ENCODE assay signal across 9 mouse cellular contexts in the genomic region with DNA sequence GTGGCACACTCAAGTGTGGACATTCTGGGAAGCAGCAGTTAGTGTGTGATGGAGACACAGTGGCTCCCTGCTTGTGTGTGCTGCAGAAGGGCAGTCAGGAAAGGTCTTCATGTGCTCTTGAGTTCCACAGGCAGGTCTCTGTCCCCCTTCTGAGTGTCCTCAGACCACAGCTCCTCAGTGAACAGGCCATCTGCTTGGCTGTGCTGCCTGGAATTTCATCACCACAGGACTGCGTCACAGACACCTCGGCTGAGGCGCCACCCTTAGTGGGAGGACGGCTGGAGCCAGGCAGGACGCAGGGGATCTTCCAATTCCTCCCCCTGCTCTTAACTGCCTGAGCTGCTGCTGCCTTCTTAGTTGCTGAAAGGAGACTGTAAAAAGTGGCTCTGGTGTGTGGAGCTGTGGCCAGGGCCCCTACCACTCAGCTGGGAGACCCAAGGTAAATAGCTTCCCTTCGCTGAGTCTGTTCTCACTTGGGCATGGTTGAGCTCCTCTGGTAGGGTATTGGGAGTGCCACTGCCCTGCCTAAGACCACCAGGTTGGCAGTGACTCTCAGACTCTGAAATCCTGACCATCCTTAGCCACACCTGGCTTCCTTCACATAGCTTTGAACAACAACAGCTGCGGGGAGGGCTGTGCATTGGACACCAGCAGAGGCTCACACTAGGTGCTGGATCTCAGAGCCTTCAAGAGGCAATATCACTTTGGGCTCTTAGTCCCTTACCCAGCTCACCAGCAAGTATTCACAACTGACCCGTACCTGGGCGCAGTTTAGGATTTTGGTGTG. TPM values are rescaled to one million over a fixed set of nuclear protein-coding genes. Genes with fewer than 3 reads are reported as not detected.
DNase-seq lines count a peak whose midpoint lies in the region; ATAC-seq and TF ChIP-seq lines count a peak whose summit lies in the region.
"Had no signal": no experiment of that assay in that cellular context is flagged by ENCODE, and none has a peak within 500 bp of the region (broad histone marks: within the 10 kb centered on the region; RNA-seq: fewer than 3 reads in every experiment).

No protein-coding gene starts in this region.

- intact Hi-C loops in gastrocnemius, postnatal 14 days (cut with DNase I; ENCODE audit: low total_unique reads): no loop called here

- no peaks in the 10 kb centered on the region for H3K27me3 ChIP-seq in forebrain, embryonic 13.5 days
- no peaks in the 10 kb centered on the region for H3K27me3 ChIP-seq in forebrain, embryonic 10.5 days (ENCODE audit: poor library complexity, severe bottlenecking)
- H3K27me3 ChIP-seq in cerebellum, adult 2 months (ENCODE audit: control insufficient read depth, insufficient read depth, low read length): no peaks in the 10 kb centered on the region
- no peaks in the 10 kb centered on the region for H3K27me3 ChIP-seq in hindbrain, postnatal 0 days (ENCODE audit: insufficient read depth, low read length)

- ATAC-seq in forebrain, embryonic 13.5 days: no peak
- ATAC-seq in hindbrain, postnatal 0 days: peak; percentile 33; the same call in 1 of the 2 replicates

- H3K4me1 ChIP-seq in forebrain, embryonic 13.5 days: peaks cover 52% of the 10 kb centered on the region
- H3K4me1 ChIP-seq in forebrain, embryonic 10.5 days: peaks cover 26% of the 10 kb centered on the region
- peaks cover 89% of the 10 kb centered on the region for H3K4me1 ChIP-seq in cerebellum, adult 2 months (ENCODE audit: control insufficient read depth, insufficient read depth, low read length)
- H3K4me1 ChIP-seq in hindbrain, postnatal 0 days (ENCODE audit: insufficient read depth, low read length): peaks cover 61% of the 10 kb centered on the region

- DNase-seq in forebrain, embryonic 10.5 days (ENCODE audit: extremely low spot score, low spot score): no peak
- DNase-seq in cerebellum, adult 2 months: peak; percentile 87 to 92
- peak; percentile 76 for DNase-seq in gastrocnemius, postnatal 14 days
- peak; percentile 43 for DNase-seq in hindbrain, postnatal 0 days (ENCODE audit: low spot score)
- peak; percentile 78 to 80 for DNase-seq in lung, adult 18-20 months
- DNase-seq in ovary, postnatal 14 days (ENCODE audit: low spot score): peak; percentile 42
- no peak for DNase-seq in thymus, postnatal 4 days

- TF ChIP-seq CTCF in cerebellum, adult 2 months (IDR thresholded peaks at IDR 0.05; ENCODE audit: borderline replicate concordance, insufficient read depth, low read depth, low read length): no peak
- no peak for TF ChIP-seq CTCF in hindbrain, postnatal 0 days (IDR thresholded peaks at IDR 0.05; ENCODE audit: low read depth)

- H3K36me3 ChIP-seq in forebrain, embryonic 13.5 days (ENCODE audit: poor library complexity, severe bottlenecking): peaks cover 23% of the 10 kb centered on the region
- peaks cover 30% of the 10 kb centered on the region for H3K36me3 ChIP-seq in forebrain, embryonic 10.5 days (replicated peaks)
- peaks cover 9% of the 10 kb centered on the region; the same call in 1 of the 2 replicates for H3K36me3 ChIP-seq in hindbrain, postnatal 0 days (ENCODE audit: insufficient read depth, low read length)

- H3K4me2 ChIP-seq in forebrain, embryonic 13.5 days: no peak overlapping the region
- H3K4me2 ChIP-seq in hindbrain, postnatal 0 days (ENCODE audit: low read depth, low read length): 0 out of 2 replicates have a peak overlapping the region, but pooled peaks have one; percentile 11

- H3K9ac ChIP-seq in forebrain, embryonic 13.5 days: peak overlapping the region; percentile 9; the same call in 1 of the 2 replicates
- H3K9ac ChIP-seq in hindbrain, postnatal 0 days (replicated peaks; ENCODE audit: low read length): peak overlapping the region; percentile 25; the same call in 1 of the 2 replicates

- H3K9me3 ChIP-seq in forebrain, embryonic 13.5 days (replicated peaks): no peaks in the 10 kb centered on the region
- no peaks in the 10 kb centered on the region for H3K9me3 ChIP-seq in forebrain, embryonic 10.5 days
- no peaks in the 10 kb centered on the region for H3K9me3 ChIP-seq in hindbrain, postnatal 0 days (ENCODE audit: low read length)

- TF ChIP-seq POLR2A in cerebellum, adult 2 months (IDR thresholded peaks at IDR 0.05; ENCODE audit: borderline replicate concordance, insufficient read depth, low read length): peak; percentile 46; the same call in 1 of the 2 replicates

- WGBS in forebrain, embryonic 13.5 days: 81% methylated on average over 9 of the region's 9 CpGs
- WGBS in forebrain, embryonic 10.5 days: 88% methylated on average over 9 of the region's 9 CpGs
- 27% methylated on average over 9 of the region's 9 CpGs for WGBS in cerebellum, adult 2 months
- WGBS in hindbrain, postnatal 0 days: 61% methylated on average over 9 of the region's 9 CpGs

- H3K4me3 ChIP-seq in forebrain, embryonic 13.5 days: no peak overlapping the region
- no peak overlapping the region for H3K4me3 ChIP-seq in forebrain, embryonic 10.5 days
- peak overlapping the region; percentile 24 for H3K4me3 ChIP-seq in cerebellum, adult 2 months (replicated peaks; ENCODE audit: insufficient read depth, low read depth, low read length)
- no peak overlapping the region for H3K4me3 ChIP-seq in hindbrain, postnatal 0 days (ENCODE audit: low read length)

- peak overlapping the region; percentile 76 for H3K27ac ChIP-seq in forebrain, embryonic 13.5 days
- H3K27ac ChIP-seq in forebrain, embryonic 10.5 days: no peak overlapping the region
- H3K27ac ChIP-seq in cerebellum, adult 2 months (ENCODE audit: insufficient read depth, low read length): peak overlapping the region; percentile 98
- peak overlapping the region; percentile 78 for H3K27ac ChIP-seq in hindbrain, postnatal 0 days

RNA-seq across cellular contexts. Expression of a gene that starts 14.3 kb away (rescaled TPM):
- 75.2 and 82.2 TPM in 2 replicates for polyA plus RNA-seq in forebrain, embryonic 13.5 days (2015; fragmentation: Nextera tagmentation; extraction: Ambion mirVana)
- 73.3 and 78.8 TPM in 2 replicates for polyA plus RNA-seq in forebrain, embryonic 10.5 days (2016; fragmentation: Nextera tagmentation; extraction: Ambion mirVana)
- 106 and 119 TPM in 2 replicates for polyA plus RNA-seq in cerebellum, adult 2 months (2012; rRNA removed)
- total RNA-seq in gastrocnemius, postnatal 14 days (2021): 100 to 1,000 TPM; 109 to 114 TPM
- total RNA-seq in hindbrain, postnatal 0 days (2014; rRNA removed): 60.6 and 83.1 TPM in 2 replicates
- 62.3 and 64.0 TPM in 2 replicates for polyA plus RNA-seq in hindbrain, postnatal 0 days (2015; fragmentation: Nextera tagmentation; extraction: Ambion mirVana)

RNA-seq across cellular contexts. Expression of a gene that starts 48.0 kb away (rescaled TPM):
- polyA plus RNA-seq in forebrain, embryonic 13.5 days (2015; fragmentation: Nextera tagmentation; extraction: Ambion mirVana): 37.3 and 42.7 TPM in 2 replicates
- 2.8 and 3.7 TPM in 2 replicates for polyA plus RNA-seq in forebrain, embryonic 10.5 days (2016; fragmentation: Nextera tagmentation; extraction: Ambion mirVana)
- polyA plus RNA-seq in cerebellum, adult 2 months (2012; rRNA removed): 62.2 and 67.5 TPM in 2 replicates
- total RNA-seq in gastrocnemius, postnatal 14 days (2021): not detected
- total RNA-seq in hindbrain, postnatal 0 days (2014; rRNA removed): 104 and 132 TPM in 2 replicates
- 124 and 127 TPM in 2 replicates for polyA plus RNA-seq in hindbrain, postnatal 0 days (2015; fragmentation: Nextera tagmentation; extraction: Ambion mirVana)
- polyA plus RNA-seq: liver, embryonic 16.5 days had no signal

RNA-seq across cellular contexts. Expression of a gene that starts 52.7 kb away (rescaled TPM):
- polyA plus RNA-seq in forebrain, embryonic 13.5 days (2015; fragmentation: Nextera tagmentation; extraction: Ambion mirVana): 35.1 and 36.5 TPM in 2 replicates
- 38.8 and 39.3 TPM in 2 replicates for polyA plus RNA-seq in forebrain, embryonic 10.5 days (2016; fragmentation: Nextera tagmentation; extraction: Ambion mirVana)
- 45.7 and 46.2 TPM in 2 replicates for polyA plus RNA-seq in cerebellum, adult 2 months (2012; rRNA removed)
- 100 to 1,000 TPM; 103 to 114 TPM for total RNA-seq in gastrocnemius, postnatal 14 days (2021)
- 8.1 and 8.2 TPM in 2 replicates for total RNA-seq in hindbrain, postnatal 0 days (2014; rRNA removed)
- 25.7 and 26.1 TPM in 2 replicates for polyA plus RNA-seq in hindbrain, postnatal 0 days (2015; fragmentation: Nextera tagmentation; extraction: Ambion mirVana)

RNA-seq across cellular contexts. Expression of a gene that starts 52.7 kb away (rescaled TPM):
- 68.2 and 72.8 TPM in 2 replicates for polyA plus RNA-seq in forebrain, embryonic 13.5 days (2015; fragmentation: Nextera tagmentation; extraction: Ambion mirVana)
- polyA plus RNA-seq in forebrain, embryonic 10.5 days (2016; fragmentation: Nextera tagmentation; extraction: Ambion mirVana): 41.9 and 42.0 TPM in 2 replicates
- 220 and 242 TPM in 2 replicates for polyA plus RNA-seq in cerebellum, adult 2 months (2012; rRNA removed)
- 10 to 100 TPM; 23.1 to 27.8 TPM for total RNA-seq in gastrocnemius, postnatal 14 days (2021)
- total RNA-seq in hindbrain, postnatal 0 days (2014; rRNA removed): 307 and 308 TPM in 2 replicates
- polyA plus RNA-seq in hindbrain, postnatal 0 days (2015; fragmentation: Nextera tagmentation; extraction: Ambion mirVana): 268 and 287 TPM in 2 replicates

Comparison
In these comparisons a context has a peak if more than half of its experiments do, and no peak if none do; other contexts are left out.
1. DNase-seq: peak in cerebellum, adult 2 months (2 of 2), gastrocnemius, postnatal 14 days (single experiment), hindbrain, postnatal 0 days (single experiment), lung, adult 18-20 months (2 of 2) and ovary, postnatal 14 days (single experiment); none in forebrain, embryonic 10.5 days (single experiment) and thymus, postnatal 4 days (single experiment).